In the genomic region with DNA sequence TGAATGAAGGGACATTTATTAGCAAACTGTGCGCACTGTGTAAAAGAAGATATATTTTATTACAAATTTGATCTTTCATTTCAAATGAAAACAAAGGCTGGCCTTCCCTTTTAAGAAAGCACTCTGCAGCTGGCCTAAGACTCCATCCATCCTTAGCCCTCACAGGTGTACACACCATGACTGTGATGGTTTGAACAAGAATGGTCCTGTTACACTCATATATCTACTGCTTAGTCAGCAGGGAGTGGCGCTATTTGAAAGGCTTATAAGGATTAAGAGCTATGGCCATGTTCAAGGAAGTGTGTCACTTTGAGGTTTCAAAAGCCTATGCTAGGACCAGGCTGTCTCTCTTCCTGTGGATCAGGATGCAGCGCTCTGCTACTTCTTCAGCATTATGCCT, we compare ENCODE assay signal across 15 mouse cellular contexts.
"Had no signal": no experiment of that assay in that cellular context is flagged by ENCODE, and none has a peak within 500 bp of the region (broad histone marks: within the 10 kb centered on the region; RNA-seq: fewer than 3 reads in every experiment).

No protein-coding gene starts in this region.

- H3K36me3 ChIP-seq: midbrain, embryonic 12.5 days; neural tube, embryonic 13.5 days; neural tube, embryonic 15.5 days had no signal

- H3K9me3 ChIP-seq: midbrain, embryonic 10.5 days; midbrain, embryonic 12.5 days; neural tube, embryonic 13.5 days; neural tube, embryonic 15.5 days had no signal

- H3K4me2 ChIP-seq: lung, embryonic 14.5 days; midbrain, embryonic 12.5 days; neural tube, embryonic 13.5 days; neural tube, embryonic 15.5 days had no signal

- DNase-seq: lung, embryonic 14.5 days; lung, postnatal 4 days; midbrain, embryonic 14.5 days; retina, postnatal 1 day; right cerebral cortex, postnatal 4 days; spleen, adult 18-20 months; thymus, adult 18-20 months; thymus, postnatal 14 days; thymus, postnatal 36 days had no signal

- H3K9ac ChIP-seq: lung, embryonic 14.5 days; midbrain, embryonic 12.5 days; neural tube, embryonic 13.5 days; neural tube, embryonic 15.5 days had no signal

- H3K27ac ChIP-seq: midbrain, embryonic 10.5 days; midbrain, embryonic 12.5 days; neural tube, embryonic 13.5 days; neural tube, embryonic 15.5 days had no signal

- ATAC-seq: midbrain, embryonic 16.5 days had no signal

- H3K27me3 ChIP-seq: midbrain, embryonic 12.5 days; neural tube, embryonic 13.5 days; neural tube, embryonic 15.5 days had no signal

- H3K4me3 ChIP-seq: midbrain, embryonic 10.5 days; midbrain, embryonic 12.5 days; myocyte; neural tube, embryonic 13.5 days; neural tube, embryonic 15.5 days had no signal
